Mouse (Mus musculus): ENCODE results near the gene AC153137.1. TPM values are rescaled to one million over a fixed set of nuclear protein-coding genes. Genes with fewer than 3 reads are reported as not detected.
"Not testable (repeated sequence)": the region's sequence is repeated elsewhere in the genome, so short reads cannot be mapped to it uniquely, and the experiment has no call there.

Gene AC153137.1
- polyA plus RNA-seq (2014; fragmentation: Nextera tagmentation; extraction: Ambion mirVana), result not detected in 2 replicates

DNA sequence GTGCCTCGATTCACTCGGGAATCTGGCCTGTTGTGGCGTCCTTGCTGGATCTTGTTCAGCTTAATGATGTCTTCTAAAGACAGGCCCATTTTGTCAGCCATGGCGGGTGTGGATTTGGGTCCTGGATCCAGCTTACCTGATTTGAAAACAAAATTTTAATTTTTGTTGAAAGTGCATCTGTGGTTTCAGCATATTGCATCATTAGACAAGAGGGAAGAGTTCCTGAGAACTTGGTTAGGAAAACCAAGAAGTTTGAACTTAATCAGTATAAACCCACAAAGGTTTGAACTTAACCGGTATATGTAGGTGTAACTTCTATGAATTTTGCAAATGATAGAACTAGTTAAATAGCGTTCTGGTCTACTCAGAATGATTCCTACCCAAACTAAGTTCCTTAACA is at the start of gene AC153137.1:
Gene AC153137.1, minus strand, starts transcription at position 101 of the 400 bp plus-strand sequence.
- not testable (repeated sequence) for H3K27me3 ChIP-seq (ENCODE audit: control insufficient read depth, insufficient read depth, low read length); DNase-seq (ENCODE audit: low spot score); H3K9ac ChIP-seq (ENCODE audit: low read length); H3K4me2 ChIP-seq (ENCODE audit: low read depth, low read length, severe bottlenecking); H3K36me3 ChIP-seq (ENCODE audit: control insufficient read depth, insufficient read depth, low read length); ATAC-seq (replicated peaks; ENCODE audit: low FRiP score); H3K9me3 ChIP-seq (ENCODE audit: control insufficient read depth, low read length); H3K4me3 ChIP-seq (ENCODE audit: low read depth, low read length); H3K4me1 ChIP-seq (replicated peaks; ENCODE audit: control insufficient read depth, insufficient read depth, low read length); H3K27ac ChIP-seq (ENCODE audit: low read depth, low read length)
- 91% methylated on average over 5 of the region's 6 CpGs for WGBS

DNA sequence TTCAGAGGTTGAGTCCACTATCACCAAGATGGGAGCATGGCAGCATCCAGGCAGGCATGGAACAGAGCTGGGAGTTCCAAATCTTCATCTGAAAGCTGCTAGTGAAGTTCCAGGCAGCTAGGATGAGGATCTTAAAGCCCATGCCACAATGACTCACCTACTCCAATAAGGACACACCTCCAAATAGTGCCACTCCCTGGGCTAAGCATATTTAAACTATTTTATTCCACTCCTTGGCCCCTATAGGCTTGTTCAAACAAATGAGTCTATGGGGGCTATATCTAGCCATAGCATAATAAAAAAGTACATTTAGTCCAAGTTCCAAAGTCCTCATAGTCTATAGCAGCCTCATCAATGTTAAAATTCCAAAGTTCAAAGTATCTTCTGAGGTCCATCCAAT is 45.4 kb upstream of the AC153137.1 start:
- no peak overlapping the region for H3K27ac ChIP-seq (ENCODE audit: low read depth, low read length)
- DNase-seq (ENCODE audit: low spot score) (no peak), ATAC-seq (replicated peaks; ENCODE audit: low FRiP score) (no peak)
- H3K9me3 ChIP-seq (ENCODE audit: control insufficient read depth, low read length), result no peaks in the 10 kb centered on the region
- no peak overlapping the region for H3K4me2 ChIP-seq (ENCODE audit: low read depth, low read length, severe bottlenecking)
- no peak overlapping the region for H3K9ac ChIP-seq (ENCODE audit: low read length)
- no peaks in the 10 kb centered on the region for H3K36me3 ChIP-seq (ENCODE audit: control insufficient read depth, insufficient read depth, low read length)
- H3K4me3 ChIP-seq (ENCODE audit: low read depth, low read length), result no peak overlapping the region
- H3K27me3 ChIP-seq (ENCODE audit: control insufficient read depth, insufficient read depth, low read length), result no peaks in the 10 kb centered on the region
- H3K4me1 ChIP-seq (replicated peaks; ENCODE audit: control insufficient read depth, insufficient read depth, low read length), result no peaks in the 10 kb centered on the region

DNA sequence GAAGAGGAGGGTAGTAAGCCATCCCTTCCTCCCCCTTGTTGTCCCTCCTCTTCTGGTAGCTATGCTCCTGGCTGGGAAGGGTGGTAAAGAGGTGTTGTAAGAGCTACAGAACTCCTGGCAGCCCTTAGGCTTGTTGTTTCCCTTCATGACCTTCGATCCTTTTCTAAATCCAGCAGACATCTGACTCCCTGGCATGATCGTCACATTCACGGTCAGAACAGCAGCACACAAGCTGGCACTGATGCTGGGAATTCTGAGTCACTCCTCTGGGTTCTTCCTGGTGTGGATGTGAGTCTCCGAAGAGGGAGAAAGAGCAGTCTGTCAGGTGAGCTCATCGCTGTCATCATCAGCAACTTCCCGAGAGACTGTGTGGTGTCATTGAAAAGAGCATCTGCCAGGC is 41.5 kb upstream of the AC153137.1 start:
- WGBS, result 88% methylated on average over 6 of the region's 6 CpGs
- Histone ChIP-seq H3K4me3 (ENCODE audit: low read depth, low read length) (no peak overlapping the region), H3K4me2 (ENCODE audit: low read depth, low read length, severe bottlenecking) (no peak overlapping the region), H3K27ac (ENCODE audit: low read depth, low read length) (no peak overlapping the region), H3K36me3 (ENCODE audit: control insufficient read depth, insufficient read depth, low read length) (no peaks in the 10 kb centered on the region), H3K27me3 (ENCODE audit: control insufficient read depth, insufficient read depth, low read length) (no peaks in the 10 kb centered on the region), H3K9ac (ENCODE audit: low read length) (no peak overlapping the region), H3K4me1 (replicated peaks; ENCODE audit: control insufficient read depth, insufficient read depth, low read length) (no peaks in the 10 kb centered on the region), H3K9me3 (ENCODE audit: control insufficient read depth, low read length) (no peaks in the 10 kb centered on the region)
- DNase-seq (ENCODE audit: low spot score), result no peak
- no peak for ATAC-seq (replicated peaks; ENCODE audit: low FRiP score)

DNA sequence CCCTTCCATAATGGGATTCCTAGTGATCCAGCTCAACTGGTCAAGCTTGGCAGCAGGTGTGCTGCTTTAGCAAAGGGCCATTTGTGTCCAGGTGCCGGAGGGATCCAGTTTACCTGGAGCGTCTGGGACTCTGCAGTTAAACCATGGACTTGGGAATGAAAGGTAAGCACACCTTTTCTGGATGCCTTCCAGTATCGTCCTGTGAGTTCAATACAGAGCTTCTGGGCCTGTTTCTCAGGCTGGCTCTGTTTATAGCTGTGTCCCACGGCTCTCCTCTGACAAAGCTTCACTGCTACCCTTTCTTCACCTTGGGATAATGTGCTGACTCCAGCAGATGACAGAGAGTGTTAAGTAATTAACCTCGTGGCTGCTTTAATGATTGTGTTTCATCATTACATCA is 39.6 kb upstream of the AC153137.1 start:
- DNase-seq (ENCODE audit: low spot score) (no peak), ATAC-seq (replicated peaks; ENCODE audit: low FRiP score) (no peak)
- WGBS, result 76% methylated on average over 5 of the region's 5 CpGs
- no peak overlapping the region for H3K9ac ChIP-seq (ENCODE audit: low read length)
- no peak overlapping the region for H3K4me2 ChIP-seq (ENCODE audit: low read depth, low read length, severe bottlenecking)
- no peak overlapping the region for H3K4me3 ChIP-seq (ENCODE audit: low read depth, low read length)
- H3K4me1 ChIP-seq (replicated peaks; ENCODE audit: control insufficient read depth, insufficient read depth, low read length), result no peaks in the 10 kb centered on the region
- no peak overlapping the region for H3K27ac ChIP-seq (ENCODE audit: low read depth, low read length)
- no peaks in the 10 kb centered on the region for H3K36me3 ChIP-seq (ENCODE audit: control insufficient read depth, insufficient read depth, low read length)
- no peaks in the 10 kb centered on the region for H3K27me3 ChIP-seq (ENCODE audit: control insufficient read depth, insufficient read depth, low read length)
- no peaks in the 10 kb centered on the region for H3K9me3 ChIP-seq (ENCODE audit: control insufficient read depth, low read length)

GRCm38 (mm10) chr1:31016068-31016467 is 38.3 kb upstream of the AC153137.1 start:
- DNase-seq (ENCODE audit: low spot score), result no peak
- WGBS, result 88% methylated on average over 6 of the region's 6 CpGs
- H3K9ac ChIP-seq (ENCODE audit: low read length), result no peak overlapping the region
- no peak overlapping the region for H3K4me3 ChIP-seq (ENCODE audit: low read depth, low read length)
- ATAC-seq (replicated peaks; ENCODE audit: low FRiP score), result no peak
- H3K27ac ChIP-seq (ENCODE audit: low read depth, low read length), result no peak overlapping the region
- no peaks in the 10 kb centered on the region for H3K9me3 ChIP-seq (ENCODE audit: control insufficient read depth, low read length)
- H3K4me2 ChIP-seq (ENCODE audit: low read depth, low read length, severe bottlenecking), result no peak overlapping the region
- no peaks in the 10 kb centered on the region for H3K27me3 ChIP-seq (ENCODE audit: control insufficient read depth, insufficient read depth, low read length)
- H3K36me3 ChIP-seq (ENCODE audit: control insufficient read depth, insufficient read depth, low read length), result no peaks in the 10 kb centered on the region
- no peaks in the 10 kb centered on the region for H3K4me1 ChIP-seq (replicated peaks; ENCODE audit: control insufficient read depth, insufficient read depth, low read length)

DNA sequence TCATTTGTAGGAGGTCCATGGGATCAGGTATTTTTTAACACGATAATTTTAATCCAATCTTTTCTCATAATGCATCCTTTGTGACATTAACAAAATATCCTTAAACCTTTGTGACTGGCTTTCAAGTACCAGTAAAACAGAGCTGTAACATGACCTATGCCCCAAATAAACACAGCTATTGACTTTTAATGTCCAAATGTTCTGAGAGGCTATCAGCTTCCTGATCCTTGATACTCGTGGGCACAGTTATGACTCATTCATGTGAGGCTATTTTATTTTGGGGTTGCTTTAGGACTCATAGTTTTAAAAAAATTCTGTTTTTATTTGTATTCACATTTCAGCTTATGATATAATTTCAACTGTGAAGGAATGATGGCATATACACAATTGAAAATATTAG is 37.5 kb upstream of the AC153137.1 start:
- Histone ChIP-seq H3K36me3 (ENCODE audit: control insufficient read depth, insufficient read depth, low read length) (no peaks in the 10 kb centered on the region), H3K4me1 (replicated peaks; ENCODE audit: control insufficient read depth, insufficient read depth, low read length) (no peaks in the 10 kb centered on the region), H3K4me3 (ENCODE audit: low read depth, low read length) (no peak overlapping the region), H3K27ac (ENCODE audit: low read depth, low read length) (no peak overlapping the region), H3K4me2 (ENCODE audit: low read depth, low read length, severe bottlenecking) (no peak overlapping the region), H3K9ac (ENCODE audit: low read length) (no peak overlapping the region), H3K9me3 (ENCODE audit: control insufficient read depth, low read length) (no peaks in the 10 kb centered on the region), H3K27me3 (ENCODE audit: control insufficient read depth, insufficient read depth, low read length) (no peaks in the 10 kb centered on the region)
- no peak for DNase-seq (ENCODE audit: low spot score)
- WGBS, result 89% methylated on average over 2 of the region's 2 CpGs
- ATAC-seq (replicated peaks; ENCODE audit: low FRiP score), result no peak

GRCm38 (mm10) chr1:30977239-30977638 is 529 bp downstream of the AC153137.1 start:
- not testable (repeated sequence) for H3K4me1 ChIP-seq (replicated peaks; ENCODE audit: control insufficient read depth, insufficient read depth, low read length); H3K36me3 ChIP-seq (ENCODE audit: control insufficient read depth, insufficient read depth, low read length); H3K9ac ChIP-seq (ENCODE audit: low read length); ATAC-seq (replicated peaks; ENCODE audit: low FRiP score); H3K4me2 ChIP-seq (ENCODE audit: low read depth, low read length, severe bottlenecking); H3K4me3 ChIP-seq (ENCODE audit: low read depth, low read length); DNase-seq (ENCODE audit: low spot score); H3K27me3 ChIP-seq (ENCODE audit: control insufficient read depth, insufficient read depth, low read length); H3K9me3 ChIP-seq (ENCODE audit: control insufficient read depth, low read length); H3K27ac ChIP-seq (ENCODE audit: low read depth, low read length)
- WGBS, result 89% methylated on average over 7 of the region's 7 CpGs

DNA sequence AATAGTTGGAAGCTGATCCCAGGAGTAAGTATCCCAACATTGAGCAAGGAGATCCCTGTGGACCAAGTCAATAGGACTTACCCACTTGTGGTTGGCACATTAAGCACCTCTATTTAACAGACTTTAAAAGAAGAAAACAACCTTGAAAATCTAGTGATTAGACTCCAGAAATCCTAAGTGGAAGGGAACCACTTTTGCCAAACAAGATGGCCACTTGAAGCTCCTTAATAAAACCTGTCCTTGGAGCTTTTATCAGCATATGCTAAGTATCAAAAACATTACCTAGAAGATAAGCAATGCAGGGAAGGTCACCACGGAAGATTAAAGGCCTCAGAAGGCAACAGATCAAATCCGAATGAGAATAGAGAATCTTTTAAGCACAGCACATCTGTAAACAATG is 26.0 kb downstream of the AC153137.1 start:
- ATAC-seq (replicated peaks; ENCODE audit: low FRiP score) (no peak), DNase-seq (ENCODE audit: low spot score) (no peak)
- H3K9ac ChIP-seq (ENCODE audit: low read length), result no peak overlapping the region
- no peaks in the 10 kb centered on the region for H3K9me3 ChIP-seq (ENCODE audit: control insufficient read depth, low read length)
- no peak overlapping the region for H3K27ac ChIP-seq (ENCODE audit: low read depth, low read length)
- WGBS, result 86% methylated on average over 2 of the region's 2 CpGs
- no peak overlapping the region for H3K4me2 ChIP-seq (ENCODE audit: low read depth, low read length, severe bottlenecking)
- H3K27me3 ChIP-seq (ENCODE audit: control insufficient read depth, insufficient read depth, low read length), result no peaks in the 10 kb centered on the region
- no peaks in the 10 kb centered on the region for H3K4me1 ChIP-seq (replicated peaks; ENCODE audit: control insufficient read depth, insufficient read depth, low read length)
- no peaks in the 10 kb centered on the region for H3K36me3 ChIP-seq (ENCODE audit: control insufficient read depth, insufficient read depth, low read length)
- no peak overlapping the region for H3K4me3 ChIP-seq (ENCODE audit: low read depth, low read length)

DNA sequence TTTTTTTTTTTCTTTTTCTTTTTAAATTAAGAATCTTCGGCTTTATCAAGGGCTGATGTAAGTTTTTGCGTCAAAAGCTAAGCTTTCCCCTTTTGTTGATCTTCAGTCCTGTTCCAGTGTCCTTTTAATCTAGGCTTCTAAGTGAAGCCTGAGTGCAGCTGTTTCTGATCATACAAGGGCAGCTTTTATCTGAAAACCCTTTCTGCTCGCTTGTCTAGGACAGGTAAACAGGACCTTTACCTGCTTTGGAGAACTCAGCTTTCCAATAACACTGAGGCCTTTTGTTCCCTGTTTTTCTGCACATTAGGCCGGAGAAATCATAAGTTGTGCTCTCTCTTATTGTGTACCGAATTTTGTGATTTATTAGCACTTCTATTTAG is 27.3 kb downstream of the AC153137.1 start:
- Histone ChIP-seq H3K4me3 (ENCODE audit: low read depth, low read length) (peak overlapping the region; percentile 89), H3K4me1 (replicated peaks; ENCODE audit: control insufficient read depth, insufficient read depth, low read length) (no peaks in the 10 kb centered on the region), H3K9ac (ENCODE audit: low read length) (peak overlapping the region; percentile 86), H3K27ac (ENCODE audit: low read depth, low read length) (peak overlapping the region; percentile 99), H3K4me2 (ENCODE audit: low read depth, low read length, severe bottlenecking) (peak overlapping the region; percentile 59), H3K36me3 (ENCODE audit: control insufficient read depth, insufficient read depth, low read length) (no peaks in the 10 kb centered on the region), H3K27me3 (ENCODE audit: control insufficient read depth, insufficient read depth, low read length) (no peaks in the 10 kb centered on the region), H3K9me3 (ENCODE audit: control insufficient read depth, low read length) (no peaks in the 10 kb centered on the region)
- 43% methylated on average over 5 of the region's 5 CpGs for WGBS
- ATAC-seq (replicated peaks; ENCODE audit: low FRiP score) (no peak), DNase-seq (ENCODE audit: low spot score) (no peak)
